Mouse (Mus musculus) activated CD4-positive, CD25-positive, alpha-beta regulatory T cell, adult 4 months (primary cell): ENCODE results near the gene Lrch2. TPM values are rescaled to one million over a fixed set of nuclear protein-coding genes. Genes with fewer than 3 reads are reported as not detected.
"Not testable (repeated sequence)": the region's sequence is repeated elsewhere in the genome, so short reads cannot be mapped to it uniquely, and the experiment has no call there.

Experiments
- ATAC-seq: one replicate; pipeline ENCODE4 v1.8.0; 2017
- polyA plus RNA-seq, 2 experiments: library from polyadenylated mRNA; unstranded; fragments of 100-300 nt; shearing (Covaris generic); gene quantifications; one replicate each; pipeline ENCODE4 v1.2.1; 2017

The Lrch2 gene
- polyA plus RNA-seq = not detected

DNA sequence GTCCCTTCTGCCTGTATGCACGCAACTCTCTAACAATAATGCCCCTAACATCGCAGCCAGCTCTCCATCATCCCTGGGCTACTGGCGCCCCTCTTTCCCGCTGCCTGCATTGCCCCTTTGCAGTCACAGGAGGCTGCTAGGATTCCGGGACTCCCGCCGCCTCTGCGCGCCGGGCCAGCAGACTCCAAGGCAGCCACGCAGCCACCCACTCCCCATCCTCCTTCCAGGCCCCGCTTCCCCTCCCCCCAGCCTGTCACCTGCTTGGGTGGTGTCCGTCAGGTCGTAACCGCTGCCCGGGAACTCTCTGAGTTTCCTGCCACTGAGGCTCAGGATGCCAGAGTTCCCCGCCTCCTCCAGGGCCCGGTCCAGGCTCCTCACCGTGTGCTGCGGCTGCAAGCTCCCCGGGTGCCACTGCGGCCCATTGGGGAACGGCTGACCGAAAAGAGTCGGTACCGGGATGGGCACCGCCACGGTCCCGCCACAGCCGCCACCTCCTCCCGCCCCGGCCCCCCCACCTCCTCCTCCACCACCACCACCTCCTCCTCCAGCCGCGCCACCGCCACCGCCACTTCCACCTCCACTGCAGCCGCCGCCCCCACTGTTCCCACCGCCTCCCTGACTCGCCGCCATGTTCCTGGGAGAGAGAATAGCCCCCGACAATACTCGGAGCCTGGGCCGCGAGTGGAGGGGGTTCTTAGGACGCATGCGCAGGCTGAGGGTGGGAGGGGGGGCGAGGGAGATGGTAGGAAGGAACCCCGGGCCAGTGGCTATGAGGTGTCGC, at the start of gene Lrch2:
TSS of gene Lrch2 (minus strand) at position 661 of the 781 bp plus-strand sequence.
- no peak for ATAC-seq

GRCm38 (mm10) chrX:147540934-147541870, 12.7 kb downstream of the Lrch2 start:
- no peak for ATAC-seq

GRCm38 (mm10) chrX:147538377-147538776, 15.5 kb downstream of the Lrch2 start:
- no peak for ATAC-seq

- not testable (repeated sequence) for ATAC-seq
Observed at GRCm38 (mm10) chrX:147537117-147537516, 16.8 kb downstream of the Lrch2 start.

- no peak for ATAC-seq
Observed at GRCm38 (mm10) chrX:147535616-147536015, 18.3 kb downstream of the Lrch2 start.

GRCm38 (mm10) chrX:147531675-147532074, 22.2 kb downstream of the Lrch2 start:
- no peak for ATAC-seq

- ATAC-seq = no peak
Observed at GRCm38 (mm10) chrX:147527646-147528172, 26.2 kb downstream of the Lrch2 start.

GRCm38 (mm10) chrX:147489551-147489950, 64.3 kb downstream of the Lrch2 start:
- ATAC-seq = no peak

GRCm38 (mm10) chrX:147453610-147454009, 100.3 kb downstream of the Lrch2 start, which contains the start of gene Vmn1r239-ps:
TSS of gene Vmn1r239-ps (minus strand) at chrX:147453710.
- not testable (repeated sequence) for ATAC-seq

DNA sequence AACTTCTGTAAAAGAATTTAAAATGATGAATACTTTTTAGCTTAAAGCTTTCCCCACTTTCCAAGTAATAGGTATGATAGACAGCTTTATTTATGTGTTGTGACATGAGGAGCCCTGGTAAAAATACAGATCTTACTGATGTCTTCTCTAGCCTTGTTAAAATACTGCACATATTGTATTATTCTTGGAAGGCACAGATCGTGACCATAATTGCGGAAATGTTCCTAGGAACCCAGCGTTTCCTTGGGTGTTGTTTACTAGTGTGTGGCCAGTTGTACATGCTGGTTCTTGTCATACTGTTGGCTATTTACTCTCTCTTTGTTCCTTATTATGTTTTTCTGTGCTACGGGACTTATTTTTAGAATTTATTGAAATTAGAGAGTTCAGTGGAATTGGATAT, 110.5 kb downstream of the Lrch2 start:
- ATAC-seq = no peak

DNA sequence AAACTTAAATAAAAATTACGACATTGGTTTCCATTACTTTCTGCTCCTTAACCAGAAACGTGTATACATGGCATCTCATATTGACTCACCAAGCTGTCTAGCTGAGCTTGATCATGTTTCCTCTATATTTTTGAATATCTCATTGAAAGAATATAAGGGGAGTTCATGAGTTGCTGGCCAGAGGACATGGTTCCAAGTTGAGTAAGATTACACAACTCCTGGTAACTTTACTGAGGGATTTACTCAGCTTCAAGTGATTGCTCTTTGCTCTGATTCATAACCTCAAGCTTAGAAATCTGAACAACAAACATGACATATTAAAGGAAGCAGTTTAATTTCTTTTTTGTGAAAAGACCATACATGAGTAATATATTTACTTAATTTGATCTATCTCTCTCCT, 118.5 kb downstream of the Lrch2 start:
- no peak for ATAC-seq

DNA sequence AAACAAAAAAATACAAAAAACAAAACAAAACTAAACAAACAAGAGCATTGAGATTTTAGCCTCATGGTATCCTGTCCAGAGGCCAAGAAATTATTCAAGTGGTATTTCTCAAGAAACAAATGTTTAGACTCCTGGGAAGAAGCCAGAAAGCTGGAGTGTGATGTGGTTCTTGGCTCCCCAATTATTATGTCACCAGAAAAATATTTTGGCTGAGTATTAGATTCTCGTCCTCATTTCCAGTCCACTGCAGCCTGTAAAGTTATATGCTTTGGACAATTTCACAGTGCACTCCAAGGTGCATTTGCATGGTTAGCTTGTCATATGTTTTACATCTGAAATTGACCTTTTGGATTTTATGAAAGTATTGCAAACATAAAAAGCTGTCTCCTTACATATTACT, 124.1 kb downstream of the Lrch2 start:
- ATAC-seq = no peak

DNA sequence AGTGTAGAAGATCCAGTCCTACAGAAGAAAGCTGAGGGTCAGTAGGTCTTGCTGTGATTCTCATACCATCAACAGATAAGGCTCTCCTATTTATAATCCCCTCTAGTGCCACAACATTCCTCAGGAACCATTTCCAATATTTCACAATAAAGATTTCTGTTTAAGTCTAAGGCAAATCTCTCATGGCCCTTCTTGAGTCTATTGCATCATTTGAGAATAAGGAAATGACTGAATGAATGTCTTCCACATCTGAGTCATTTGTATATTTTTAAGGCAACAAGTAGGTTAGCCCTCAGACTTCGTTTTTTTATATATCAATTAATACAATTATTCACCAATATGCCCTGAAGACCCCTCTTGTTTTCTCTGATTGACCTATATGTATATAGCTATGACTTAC, 124.8 kb downstream of the Lrch2 start, which contains the start of gene Il13ra2:
TSS of gene Il13ra2 (minus strand) at position 64 of the 400 bp plus-strand sequence.
- ATAC-seq = no peak

Other genes with a start within 250 kb of the Lrch2 start
- gene Il13ra2, start 124.9 kb downstream of the Lrch2 start, polyA plus RNA-seq = not detected
- gene Vmn1r239-ps, start 100.4 kb downstream of the Lrch2 start, polyA plus RNA-seq = not detected
- not detected for gene Gm15128, start 211.9 kb upstream of the Lrch2 start, polyA plus RNA-seq